Mouse (Mus musculus): ENCODE data around the gene Tespa1.
"Not testable (repeated sequence)": the region's sequence is repeated elsewhere in the genome, so short reads cannot be mapped to it uniquely, and the experiment has no call there.

Tespa1 gene

DNA sequence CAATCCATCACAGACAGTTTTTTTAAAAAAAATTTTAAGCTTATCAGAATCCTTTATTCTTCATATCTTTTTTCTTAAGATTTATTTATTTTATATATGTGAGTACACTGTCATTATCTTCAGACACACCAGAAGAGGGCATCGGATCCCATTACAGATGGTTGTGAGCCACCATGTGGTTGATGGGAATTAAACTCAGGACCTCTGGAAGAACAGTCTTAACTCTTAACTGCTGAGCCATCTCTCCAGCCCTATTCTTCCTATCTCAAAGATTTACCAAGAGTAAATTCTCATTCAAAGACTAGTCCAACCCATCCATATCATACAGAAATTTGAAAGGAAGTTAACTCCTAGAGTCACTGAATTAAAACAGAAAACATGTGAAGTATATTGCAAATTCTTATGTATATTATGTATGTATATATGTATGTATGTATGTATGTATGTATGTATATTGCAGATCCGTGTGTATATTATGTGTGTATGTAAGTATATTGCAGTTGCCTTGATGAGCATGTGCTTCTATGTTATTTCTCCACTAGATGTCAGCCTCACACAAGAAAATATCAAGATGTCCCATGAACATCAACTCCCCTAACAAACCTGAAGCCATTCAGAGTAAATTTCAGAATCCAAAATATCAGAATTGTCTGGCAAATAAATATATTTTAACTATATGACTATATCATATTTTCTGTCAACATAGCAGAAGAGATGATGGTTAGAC lies 40.9 kb downstream of the Tespa1 start:
- DNase-seq, result no peak

DNA sequence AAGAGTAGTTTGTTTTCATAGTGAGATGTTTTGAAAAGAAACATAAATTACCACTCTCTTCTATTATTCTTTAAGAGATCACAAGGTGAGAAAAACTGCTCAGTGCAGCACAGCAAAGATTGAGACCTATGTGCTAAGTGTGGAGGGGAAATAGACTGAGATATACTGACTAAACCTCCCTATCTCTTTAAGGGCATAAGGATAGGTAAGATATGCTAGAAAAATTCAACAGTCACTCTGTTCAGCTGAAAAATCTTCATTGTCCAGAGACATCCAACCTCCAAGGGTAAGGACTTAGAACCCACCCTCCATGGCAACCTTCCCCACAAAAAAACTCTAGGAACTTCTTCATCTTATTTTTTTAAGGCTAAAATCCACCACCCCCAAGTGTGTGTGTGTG lies 42.1 kb downstream of the Tespa1 start:
- DNase-seq, result no peak

DNA sequence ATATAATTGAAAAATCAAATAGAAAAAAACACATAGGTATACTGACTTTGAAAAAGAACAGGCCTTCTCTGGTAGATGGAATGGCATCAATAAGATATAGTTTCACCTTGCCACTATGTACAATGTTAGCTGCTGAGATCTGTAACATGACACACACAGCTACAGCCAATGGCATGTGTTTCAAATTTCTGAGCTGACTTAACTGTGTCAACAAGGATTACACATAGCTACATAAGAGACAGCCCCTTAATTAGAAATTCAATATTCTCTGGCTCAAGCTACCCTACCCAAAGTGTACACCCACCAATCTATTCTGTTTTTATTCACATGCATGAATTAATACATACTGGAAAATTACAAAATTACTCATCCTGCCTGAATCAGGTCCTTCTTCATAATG lies 45.7 kb downstream of the Tespa1 start:
- DNase-seq, result no peak

DNA sequence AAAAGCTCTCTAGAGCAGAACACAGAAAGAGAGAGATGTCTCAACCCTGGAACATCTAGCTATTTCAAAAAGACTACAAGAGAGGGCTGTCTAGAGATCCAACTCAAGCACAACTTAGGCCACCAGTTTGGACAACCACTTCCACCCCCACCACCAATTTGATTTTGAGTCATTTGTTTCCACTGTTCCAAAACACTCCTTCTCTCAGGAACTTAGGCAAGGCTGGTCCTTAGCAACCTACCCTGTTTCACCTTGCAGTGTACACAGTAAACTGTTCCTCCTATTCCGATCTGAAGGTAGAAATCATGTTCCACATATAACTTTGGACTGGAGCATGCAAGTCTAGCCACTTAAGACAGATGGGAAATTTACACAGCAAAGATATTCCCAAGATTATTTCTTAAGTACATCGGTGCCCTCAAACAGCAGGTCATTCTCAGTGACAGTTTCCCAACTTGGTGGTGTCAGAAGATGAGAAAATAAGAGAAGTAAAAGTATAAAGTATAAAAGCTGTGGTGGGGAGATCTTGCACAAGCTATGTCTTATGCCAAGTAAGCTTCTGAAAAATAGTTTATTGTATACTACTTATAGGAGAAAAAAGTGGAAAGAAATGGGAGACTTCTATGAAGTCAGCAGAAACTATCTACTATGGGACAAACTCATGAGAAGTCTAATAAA lies 47.5 kb downstream of the Tespa1 start:
- DNase-seq, result no peak

DNA sequence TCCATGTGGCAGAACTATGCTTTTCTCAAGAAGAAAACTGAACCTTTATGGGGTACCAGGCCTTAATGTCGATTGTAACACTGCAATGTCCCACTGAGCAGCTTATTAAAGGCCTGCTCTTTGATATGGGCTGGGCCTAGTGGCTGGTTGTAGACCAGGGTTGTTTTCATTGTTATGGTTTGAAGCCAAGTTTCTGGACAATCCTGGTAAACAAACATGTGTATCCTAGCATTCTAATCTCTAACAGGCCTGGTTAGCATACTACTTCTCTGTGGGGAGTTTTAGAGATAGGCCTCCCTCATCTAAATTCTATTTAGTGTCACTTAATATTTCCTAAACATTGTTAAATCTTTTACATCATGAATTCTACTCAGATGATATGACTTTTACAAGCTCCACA lies 49.0 kb downstream of the Tespa1 start:
- DNase-seq, result no peak

DNA sequence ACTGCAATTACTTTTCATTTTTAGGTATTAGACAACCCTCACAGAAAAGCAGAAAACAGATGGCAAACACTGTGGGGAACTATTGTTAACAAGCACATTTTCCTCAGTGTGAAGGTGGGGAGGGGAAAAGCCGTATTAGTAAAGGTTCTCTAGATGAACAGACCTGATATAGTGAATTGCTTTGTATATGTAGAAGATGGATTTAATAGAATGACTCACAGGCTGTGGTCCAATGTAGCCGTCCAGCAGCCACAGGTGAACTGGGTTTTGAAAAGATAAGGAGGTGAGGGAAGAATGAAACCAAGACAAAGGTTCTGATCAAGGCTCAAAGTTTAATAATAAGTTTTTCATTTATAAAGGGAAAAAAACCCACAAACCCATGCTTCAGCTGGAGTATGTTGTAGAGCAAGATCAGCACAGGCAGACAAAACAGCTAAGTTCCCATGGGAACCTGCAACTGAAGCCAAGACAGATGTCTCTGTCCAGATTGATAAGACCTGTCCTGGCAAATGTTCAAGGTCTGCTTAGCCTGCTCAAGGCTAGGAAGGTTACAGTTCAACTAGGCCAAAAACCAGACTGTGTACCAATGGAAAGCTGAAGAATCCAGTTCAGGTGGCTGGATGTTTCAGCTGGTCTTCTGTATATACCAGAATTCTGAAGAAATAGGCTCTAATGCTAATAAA lies 50.0 kb downstream of the Tespa1 start:
- no peak for DNase-seq

DNA sequence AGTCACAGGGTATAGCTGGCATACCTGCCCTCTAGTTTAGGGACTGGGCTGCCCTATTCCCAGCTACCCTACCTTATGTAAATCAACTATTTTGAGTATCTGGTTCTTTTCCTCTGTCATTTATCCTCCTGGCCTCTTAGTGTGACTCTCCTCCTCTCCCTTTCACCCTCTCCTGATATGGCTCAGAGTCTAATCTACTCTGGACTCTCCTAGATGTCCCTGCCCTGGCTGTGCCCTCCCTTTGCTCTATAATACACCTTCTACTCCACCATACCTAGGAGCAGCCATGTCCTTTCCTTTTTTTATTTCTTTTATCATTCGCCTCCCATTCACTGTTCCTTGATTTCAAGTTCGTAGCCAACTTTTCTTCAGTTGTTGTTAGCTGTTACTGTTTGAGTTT lies 52.5 kb downstream of the Tespa1 start:
- no peak for DNase-seq

DNA sequence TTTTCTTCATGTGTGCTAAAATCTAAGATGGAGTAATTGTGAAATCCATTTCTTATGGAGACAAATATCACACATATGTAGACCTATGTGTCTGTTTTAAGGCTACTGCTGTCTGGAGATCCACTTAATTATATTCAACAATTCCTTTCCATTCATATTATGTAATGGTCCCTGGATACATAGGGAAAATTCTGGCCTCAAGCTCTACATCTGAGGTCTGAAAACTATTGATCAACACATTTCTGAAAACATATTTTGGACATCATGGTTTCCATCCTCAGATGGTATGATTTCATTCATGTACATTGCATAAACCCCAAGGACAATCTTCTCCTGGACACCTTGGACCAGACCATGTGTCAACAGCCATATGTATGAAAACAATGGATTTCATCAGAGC lies 71.6 kb downstream of the Tespa1 start, which contains the start of gene Vmn2r84:
Gene Vmn2r84 (minus strand): TSS at position 101 of the 400 bp plus-strand sequence.
- DNase-seq, result no peak

DNA sequence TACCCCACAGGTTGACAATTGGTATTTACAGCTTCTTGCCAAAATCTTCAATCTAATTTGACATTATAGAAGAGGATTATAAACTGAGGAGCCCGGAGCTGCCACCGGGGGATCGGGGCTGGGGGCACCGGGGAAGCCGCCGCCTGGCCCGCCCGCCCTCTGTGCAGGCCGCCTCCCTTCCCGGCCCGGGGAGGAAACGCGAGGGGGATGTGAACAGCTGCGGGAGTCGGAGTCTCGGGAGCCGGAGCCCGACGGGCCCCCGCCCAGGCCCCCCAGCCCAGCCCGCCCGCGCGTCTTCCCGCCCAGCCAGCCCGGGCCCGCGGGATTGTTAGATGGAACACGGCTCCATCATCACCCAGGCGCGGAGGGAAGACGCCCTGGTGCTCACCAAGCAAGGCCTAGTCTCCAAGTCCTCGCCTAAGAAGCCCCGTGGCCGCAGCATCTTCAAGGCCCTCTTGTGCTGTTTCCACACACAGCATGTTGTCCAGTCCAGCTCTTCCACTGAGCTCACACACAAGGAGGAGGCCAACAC lies 89.6 kb downstream of the Tespa1 start:
- not testable (repeated sequence) for DNase-seq
